Mouse (Mus musculus) ES-E14 (cell line): Measurements from ENCODE around the gene Sytl3. TPM values are rescaled to one million over a fixed set of nuclear protein-coding genes. Genes with fewer than 3 reads are reported as not detected.
A peak's percentile ranks its signal among the peaks of the same experiment; 100 is the strongest.

ENCODE experiments used
- DNase-seq: peaks from one replicate; pipeline ENCODE4 v3.0.0-alpha.2; 2013; ENCODE audit warnings: low read depth, low spot score
- H3K27ac ChIP-seq: 2 replicates; pipeline ENCODE4 v1.5.1; 2012; ENCODE audit warnings: low read depth, mild to moderate bottlenecking, low read length, moderate library complexity, mixed read lengths; ENCODE audit not compliant: poor library complexity, insufficient read depth, severe bottlenecking
- H3K36me3 ChIP-seq: 2 replicates; pipeline ENCODE4 v1.6.1; 2012; ENCODE audit warnings: mild to moderate bottlenecking, low read length, moderate library complexity, mixed read lengths; ENCODE audit not compliant: control insufficient read depth, poor library complexity, insufficient read depth, severe bottlenecking
- H3K4me1 ChIP-seq, 2 experiments: fragments of 150-350 bp in 1 of 2; sonication (generic) in 1 of 2; 2 replicates each; pipeline ENCODE4 v1.6.1; 2012; ENCODE audit warnings: low read length in 2 of 2, mild to moderate bottlenecking in 1 of 2, mixed read lengths in 1 of 2; ENCODE audit not compliant: control insufficient read depth in 2 of 2, insufficient read depth in 2 of 2, poor library complexity in 1 of 2
- H3K4me3 ChIP-seq, 2 experiments: fragments of 150-350 bp in 1 of 2; sonication (generic) in 1 of 2; 2 replicates each; pipeline ENCODE4 v1.5.1; 2012; ENCODE audit warnings: low read length in 2 of 2, low read depth in 1 of 2, mild to moderate bottlenecking in 1 of 2, mixed read lengths in 1 of 2; ENCODE audit not compliant: insufficient read depth in 1 of 2, poor library complexity in 1 of 2, severe bottlenecking in 1 of 2
- H3K9ac ChIP-seq: 2 replicates; pipeline ENCODE4 v1.6.1; 2012; ENCODE audit warnings: low read depth, mild to moderate bottlenecking, low read length, mixed read lengths; ENCODE audit not compliant: poor library complexity, insufficient read depth, severe bottlenecking
- H3K9me3 ChIP-seq: fragments of 150-350 bp; sonication (generic); 2 replicates; pipeline ENCODE4 v1.6.1; 2012; ENCODE audit warnings: low read depth, mild to moderate bottlenecking, low read length; ENCODE audit not compliant: control insufficient read depth, insufficient read depth
- CHD2 ChIP-seq: IDR thresholded peaks from 2 replicates; pipeline ENCODE4 v1.6.1; 2014; ENCODE audit warnings: mild to moderate bottlenecking, low read depth, low read length, inconsistent platforms
- HCFC1 ChIP-seq: IDR thresholded peaks from 2 replicates; pipeline ENCODE4 v1.6.1; 2012; ENCODE audit warnings: low read length, inconsistent platforms, borderline replicate concordance; ENCODE audit not compliant: insufficient read depth
- MAFK ChIP-seq: IDR thresholded peaks from 2 replicates; pipeline ENCODE4 v1.6.1; 2014; ENCODE audit warnings: mild to moderate bottlenecking, low read depth, low read length, inconsistent platforms; ENCODE audit not compliant: insufficient read depth
- ZC3H11A ChIP-seq: IDR thresholded peaks from 2 replicates; pipeline ENCODE4 v1.6.1; 2012; ENCODE audit warnings: low read depth, mild to moderate bottlenecking, inconsistent platforms, low read length, borderline replicate concordance
- ZNF384 ChIP-seq: IDR thresholded peaks from 2 replicates; pipeline ENCODE4 v1.6.1; 2012; ENCODE audit warnings: low read depth, low read length, inconsistent platforms
- in situ Hi-C, 2 experiments: fragments of 600-800 bp; cut with MboI; formaldehyde crosslinking; loops; one replicate each; pipeline ENCODE4 v1.15.1; 2025; ENCODE audit warnings: low sequenced_read_pairs in 2 of 2, inconsistent platforms in 1 of 2; ENCODE audit not compliant: unreplicated experiment in 2 of 2
- total RNA-seq: library from RNA; depleted of rRNA; stranded (reverse); fragments of 300-350 nt; gene quantifications from 2 replicates; pipeline ENCODE4 v1.2.3, GENCODE M21; 2012

The Sytl3 gene
- total RNA-seq, 1 experiment = 7.0 TPM

DNA sequence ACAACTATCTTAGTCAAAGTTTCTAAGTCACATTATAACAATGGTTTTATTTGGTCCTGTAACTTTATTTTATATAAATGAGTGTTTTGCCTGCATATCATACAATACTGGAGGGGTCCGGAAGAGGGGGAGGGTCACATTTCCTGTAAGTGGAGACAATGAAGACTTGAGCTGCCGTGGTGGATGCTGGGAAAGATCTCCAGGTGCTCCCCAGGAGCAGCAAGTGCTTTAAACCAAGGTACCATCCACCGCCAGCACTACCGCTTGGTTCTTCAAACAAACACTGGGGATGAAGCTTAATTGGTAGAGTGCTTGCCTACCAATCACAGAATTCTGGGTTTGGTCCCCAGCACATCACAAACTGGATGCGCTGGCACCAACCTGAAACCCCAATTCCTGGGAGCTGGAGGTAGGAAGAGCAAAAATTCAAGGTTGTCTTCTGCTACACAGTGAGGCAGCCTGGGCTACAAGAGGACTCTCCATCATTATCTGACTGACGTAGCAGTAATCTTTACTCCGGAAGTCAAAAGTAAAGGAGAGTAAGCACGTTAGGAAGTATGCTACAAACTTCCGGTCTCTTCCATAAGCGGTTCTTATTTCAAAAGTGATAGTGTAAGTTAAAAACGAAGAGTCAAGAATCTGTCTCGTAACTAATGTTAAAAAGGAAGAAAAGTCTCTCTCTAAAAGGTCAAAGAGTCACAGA, 118.9 kb downstream of the Sytl3 start:
- Histone ChIP-seq H3K9ac (peak overlapping the region; percentile 63; the same call in 1 of the 2 replicates), H3K9me3 (no peaks in the 10 kb centered on the region), H3K4me3 (peak overlapping the region in 1 of 2 experiments; percentile 51; a peak in 3 of 4 replicates), H3K36me3 (peaks cover 2% of the 10 kb centered on the region; the same call in 1 of the 2 replicates), H3K4me1 (peaks cover 11 to 16% of the 10 kb centered on the region in 2 experiments), H3K27ac (peak overlapping the region; percentile 70; the same call in 1 of the 2 replicates)
- in situ Hi-C loops = no loop called here
- TF ChIP-seq HCFC1 (no peak), CHD2 (no peak)
- no peak for DNase-seq

- no peak for DNase-seq
- H3K4me3 ChIP-seq = peak overlapping the region; percentile 31 to 63
- in situ Hi-C loops = no loop called here
- H3K9me3 ChIP-seq = no peaks in the 10 kb centered on the region
- H3K9ac ChIP-seq = peak overlapping the region; percentile 68; the same call in 1 of the 2 replicates
- TF ChIP-seq MAFK = no peak
- TF ChIP-seq HCFC1 = 0 out of 2 replicates have a peak, but pooled peaks have one; percentile 22
- TF ChIP-seq CHD2 = no peak
- peak; percentile 98 for TF ChIP-seq ZNF384
- no peak for TF ChIP-seq ZC3H11A
- H3K27ac ChIP-seq = peak overlapping the region; percentile 79; the same call in 1 of the 2 replicates
- H3K4me1 ChIP-seq = peaks cover 8 to 16% of the 10 kb centered on the region in 2 experiments
- peaks cover 2% of the 10 kb centered on the region; the same call in 1 of the 2 replicates for H3K36me3 ChIP-seq
These were observed 119.4 kb downstream of the Sytl3 start for GRCm38 (mm10) chr17:6778332-6778683.

DNA sequence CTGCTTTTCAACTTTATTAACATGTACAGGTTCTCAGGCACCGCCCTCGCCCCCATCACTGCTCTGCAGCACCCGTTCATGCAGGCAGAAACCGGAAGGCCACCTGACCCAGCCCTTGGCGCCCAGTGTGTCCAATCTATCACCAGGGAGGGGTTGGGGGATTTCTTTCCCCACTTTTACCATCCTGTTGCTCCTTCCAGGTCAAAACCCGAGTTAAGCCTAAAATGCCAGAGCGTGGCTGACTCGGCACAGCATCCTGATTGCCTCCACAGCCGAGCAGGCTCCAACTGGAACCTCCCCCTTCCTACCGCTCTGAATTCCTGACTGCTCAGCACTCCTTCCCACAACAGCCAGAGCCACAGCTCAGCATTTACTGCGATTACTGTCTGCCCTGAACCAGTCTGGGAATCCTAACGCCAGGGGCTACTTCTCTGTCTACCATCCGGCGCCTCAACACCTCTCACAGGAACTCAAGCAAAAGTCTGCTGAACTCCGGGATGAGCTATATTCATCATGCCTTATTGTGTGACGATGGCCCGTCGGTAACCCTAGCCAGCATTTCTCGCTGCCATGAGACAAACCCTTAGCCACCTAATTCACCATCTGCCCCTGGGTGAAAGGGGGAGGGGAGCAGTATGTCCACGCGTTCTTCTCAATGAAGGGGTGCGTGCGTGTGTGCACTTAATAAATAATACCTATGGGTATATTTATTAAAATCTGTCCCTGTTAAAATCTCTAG, 120.0 kb downstream of the Sytl3 start:
- Histone ChIP-seq H3K4me1 (peaks cover 8 to 10% of the 10 kb centered on the region in 2 experiments), H3K27ac (peak overlapping the region; percentile 79)
- peak; percentile 62 for TF ChIP-seq MAFK
- TF ChIP-seq HCFC1 = no peak

DNA sequence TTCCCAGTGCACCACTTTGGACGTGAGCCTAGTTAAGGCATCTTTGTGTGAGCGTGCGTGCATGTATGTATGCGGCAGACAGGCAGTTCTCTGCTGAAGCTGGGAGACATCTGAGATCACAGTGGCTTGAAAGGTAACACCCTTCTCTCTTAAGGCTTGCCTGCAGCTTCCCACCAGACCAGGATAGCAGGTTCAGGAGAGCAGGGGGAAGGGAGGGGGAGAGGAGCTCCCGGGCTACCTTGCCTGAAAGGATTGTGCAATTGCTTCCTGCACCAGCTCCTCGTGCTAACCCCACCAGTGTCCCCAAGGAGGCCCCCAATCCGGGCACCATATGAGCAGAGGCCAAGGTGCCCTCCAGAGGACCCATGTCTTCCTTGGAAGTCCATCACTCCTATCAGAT, 120.7 kb downstream of the Sytl3 start:
- no peak for DNase-seq
- no peak for TF ChIP-seq CHD2
- TF ChIP-seq HCFC1 = no peak
- TF ChIP-seq MAFK = no peak
- TF ChIP-seq ZNF384 = no peak
- no peak for TF ChIP-seq ZC3H11A
- Histone ChIP-seq H3K9me3 (no peaks in the 10 kb centered on the region), H3K36me3 (no peaks in the 10 kb centered on the region; the same call in 1 of the 2 replicates), H3K9ac (peak overlapping the region; percentile 62; the same call in 1 of the 2 replicates), H3K4me1 (peaks cover 8% of the 10 kb centered on the region in 2 experiments), H3K4me3 (peak overlapping the region; percentile 31 to 63), H3K27ac (peak overlapping the region; percentile 79; the same call in 1 of the 2 replicates)
- in situ Hi-C loops = no loop called here

More for the DNA sequence above, 120.0 kb downstream of the Sytl3 start:
- in situ Hi-C loops = no loop called here
- peaks cover 2% of the 10 kb centered on the region; the same call in 1 of the 2 replicates for H3K36me3 ChIP-seq
- H3K9ac ChIP-seq = peak overlapping the region; percentile 68
- no peak for DNase-seq
- peak overlapping the region; percentile 31 to 63 for H3K4me3 ChIP-seq
- no peaks in the 10 kb centered on the region for H3K9me3 ChIP-seq
